In genomic region chr13:99947417-99947816, GRCm38 (mm10) we compare ENCODE assay signal across 16 mouse cellular contexts. TPM values are rescaled to one million over a fixed set of nuclear protein-coding genes. Genes with fewer than 3 reads are reported as not detected.
A peak's percentile ranks its signal among the peaks of the same experiment; 100 is the strongest.
DNase-seq lines count a peak whose midpoint lies in the region; ATAC-seq and TF ChIP-seq lines count a peak whose summit lies in the region.
"Had no signal": no experiment of that assay in that cellular context is flagged by ENCODE, and none has a peak within 500 bp of the region (broad histone marks: within the 10 kb centered on the region; RNA-seq: fewer than 3 reads in every experiment).

No protein-coding gene starts in this region.

- ATAC-seq in cerebellum, adult (ENCODE audit: insufficient number of reproducible peaks, low FRiP score, low TSS enrichment) = no peak

- peak; percentile 53 to 61 for DNase-seq in cerebellum, postnatal 14 days
- DNase-seq in layer of hippocampus, adult 18-20 months (ENCODE audit: low spot score in 2 of 2) = peak; percentile 4 to 42
- no peak for DNase-seq in layer of hippocampus, postnatal 25 days (ENCODE audit: extremely low spot score in 1 of 2, low spot score in 1 of 2)
- peak; percentile 28 for DNase-seq in adrenal gland, postnatal 10 days
- peak; percentile 14 to 16 for DNase-seq in layer of hippocampus, postnatal 36 days
- no peak for DNase-seq in left cerebral cortex, adult 2 months (ENCODE audit: extremely low spot score in 1 of 2, low spot score in 2 of 2)
- DNase-seq: kidney, adult 9 months; kidney, postnatal 36 days; lung, postnatal 10 days; thymus, adult 2 months had no signal

- intact Hi-C loops in left cerebral cortex, adult 2 months (cut with DNase I) = no loop called here

- H3K4me3 ChIP-seq in left cerebral cortex, adult 2 months = no peak overlapping the region
- H3K4me3 ChIP-seq: heart, embryonic 12.5 days; megakaryocyte, embryonic 14.5 days; neural tube, embryonic 12.5 days had no signal

- no peak for TF ChIP-seq CTCF in left cerebral cortex, adult 2 months (IDR thresholded peaks at IDR 0.05)

- no peak overlapping the region for H3K27ac ChIP-seq in left cerebral cortex, adult 2 months
- H3K27ac ChIP-seq: neural tube, embryonic 12.5 days had no signal

RNA-seq across cellular contexts. Expression of gene Cartpt, which starts 46.5 kb away (rescaled TPM):
- 1 to 10 TPM; 2.7 to 2.9 TPM for total RNA-seq in layer of hippocampus, adult 18-20 months (2021)
- 1 to 10 TPM; 1.2 to 3.9 TPM for total RNA-seq in layer of hippocampus, postnatal 25 days (2021)
- total RNA-seq in adrenal gland, postnatal 10 days (2021) = 10 to 100 TPM in 1 of 2 experiments, 1 to 10 TPM in 1; 8.1 to 11.7 TPM
- total RNA-seq in layer of hippocampus, postnatal 36 days (2021) = 1 to 10 TPM; 1.9 to 3.1 TPM
- 10 to 100 TPM; 24.2 to 27.1 TPM for total RNA-seq in left cerebral cortex, adult 2 months (2021)
- total RNA-seq: granulocyte monocyte progenitor cell, adult 5-6 weeks; heart, postnatal 25 days had no signal

Comparison
In these comparisons a context has a peak if more than half of its experiments do, and no peak if none do; other contexts are left out.
1. DNase-seq: peak in cerebellum, postnatal 14 days (2 of 2), layer of hippocampus, adult 18-20 months (2 of 2), adrenal gland, postnatal 10 days (single experiment) and layer of hippocampus, postnatal 36 days (2 of 2); none in layer of hippocampus, postnatal 25 days (0 of 2) and left cerebral cortex, adult 2 months (0 of 2).